Comparison of ENCODE assay signal across 8 mouse cellular contexts in the genomic region with DNA sequence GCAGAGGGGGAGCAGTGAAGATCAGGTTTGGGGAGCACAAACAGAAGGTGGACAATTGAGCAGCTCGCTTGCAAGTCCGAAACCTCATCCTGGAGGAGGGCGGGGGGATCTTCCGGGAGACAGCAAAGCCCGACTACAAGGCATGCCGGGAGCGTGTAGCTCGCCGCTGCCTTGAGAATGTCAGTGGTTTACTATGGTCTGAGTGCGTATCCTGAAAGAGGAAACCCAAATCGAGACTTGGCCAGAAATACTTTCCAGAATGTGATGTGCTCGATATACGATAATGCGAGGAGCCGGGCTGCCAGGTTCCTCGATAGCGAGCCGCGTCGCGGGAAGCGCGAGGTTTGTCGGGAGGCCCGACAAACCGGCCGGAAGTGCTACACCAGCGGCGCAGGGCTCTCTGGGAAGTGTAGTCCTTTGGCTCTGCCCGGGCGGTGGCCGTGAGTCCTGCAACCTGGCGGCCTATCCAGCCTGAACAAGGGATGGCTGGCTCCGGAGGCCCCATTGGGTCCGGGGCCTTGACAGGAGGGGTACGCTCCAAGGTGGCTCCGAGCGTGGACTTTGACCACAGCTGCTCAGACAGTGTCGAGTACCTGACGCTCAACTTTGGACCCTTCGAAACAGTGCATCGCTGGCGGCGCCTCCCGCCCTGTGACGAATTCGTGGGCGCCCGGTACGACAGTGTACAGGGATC. TPM values are rescaled to one million over a fixed set of nuclear protein-coding genes. Genes with fewer than 3 reads are reported as not detected.
A peak's percentile ranks its signal among the peaks of the same experiment; 100 is the strongest.
DNase-seq lines count a peak whose midpoint lies in the region; ATAC-seq and TF ChIP-seq lines count a peak whose summit lies in the region.

Gene Lztr1, plus strand, starts transcription at position 143 of the 694 bp plus-strand sequence.

- H3K79me2 ChIP-seq in MEL (ENCODE audit: control insufficient read depth, insufficient read depth, low read length, poor library complexity), result peaks cover 8% of the 10 kb centered on the region

- H3K4me3 ChIP-seq in MEL (ENCODE audit: control insufficient read depth in 1 of 2, insufficient read depth in 1 of 2, low read depth in 2 of 2, low read length in 2 of 2), result peak within 1 kb of the TSS; percentile 75 to 86
- peak within 1 kb of the TSS; percentile 84 for H3K4me3 ChIP-seq in cerebellum, adult 2 months (replicated peaks; ENCODE audit: insufficient read depth, low read depth, low read length)
- H3K4me3 ChIP-seq in lung, embryonic 16.5 days (ENCODE audit: low read length), result peak within 1 kb of the TSS; percentile 87

- peak; percentile 78 to 97 for TF ChIP-seq POLR2A in MEL (IDR thresholded peaks at IDR 0.05; ENCODE audit: control insufficient read depth in 1 of 2, insufficient read depth in 1 of 2, low read depth in 1 of 2, low read length in 2 of 2, poor library complexity in 1 of 2)
- peak; percentile 73; the same call in 1 of the 2 replicates for TF ChIP-seq POLR2A in cerebellum, adult 2 months (IDR thresholded peaks at IDR 0.05; ENCODE audit: borderline replicate concordance, insufficient read depth, low read length)

- peak within 1 kb of the TSS; percentile 78 for H3K9ac ChIP-seq in MEL (ENCODE audit: control insufficient read depth, low read depth, low read length, poor library complexity, severe bottlenecking)
- H3K9ac ChIP-seq in lung, embryonic 16.5 days (ENCODE audit: low read length), result peak within 1 kb of the TSS; percentile 82

- ATAC-seq in hematopoietic stem cell, adult 5-6 weeks (replicated peaks in 1 of 2; ENCODE audit: insufficient read depth in 1 of 2, low FRiP score in 2 of 2, low TSS enrichment in 1 of 2, low read depth in 1 of 2, poor library complexity in 2 of 2, severe bottlenecking in 2 of 2), result peak; percentile 96 to 98
- peak; percentile 97 for ATAC-seq in lung, embryonic 16.5 days (ENCODE audit: low read depth)

- DNase-seq in MEL (ENCODE audit: low read depth, low spot score), result peak; percentile 95
- peak; percentile 92 to 94 for DNase-seq in cerebellum, adult 2 months
- DNase-seq in forelimb bud, embryonic 11.5 days (ENCODE audit: low read depth, low spot score), result peak; percentile 86
- peak; percentile 79 for DNase-seq in layer of hippocampus, adult 9-10 months (ENCODE audit: low spot score)
- DNase-seq in ovary, postnatal 10 days (ENCODE audit: low spot score), result peak; percentile 87
- DNase-seq in thymus, postnatal 10 days (ENCODE audit: low spot score in 2 of 2), result peak; percentile 77 to 79

- no peak for TF ChIP-seq EP300 in MEL (IDR thresholded peaks at IDR 0.05; ENCODE audit: low read depth in 1 of 2, low read length in 2 of 2)

- no peaks in the 10 kb centered on the region for H3K9me3 ChIP-seq in MEL (replicated peaks; ENCODE audit: insufficient read depth, low read length)
- H3K9me3 ChIP-seq in lung, embryonic 16.5 days (ENCODE audit: control insufficient read depth, low read length), result no peaks in the 10 kb centered on the region

- H3K27me3 ChIP-seq in MEL (ENCODE audit: control insufficient read depth in 1 of 2, insufficient read depth in 2 of 2, low read length in 2 of 2), result peaks cover 0 to 4% of the 10 kb centered on the region in 2 experiments; a peak in 2 of 4 replicates
- no peaks in the 10 kb centered on the region for H3K27me3 ChIP-seq in cerebellum, adult 2 months (ENCODE audit: control insufficient read depth, insufficient read depth, low read length)
- no peaks in the 10 kb centered on the region for H3K27me3 ChIP-seq in lung, embryonic 16.5 days (ENCODE audit: control insufficient read depth, insufficient read depth, low read depth, low read length)

- no peak for TF ChIP-seq CTCF in MEL (IDR thresholded peaks at IDR 0.05 in 2 of 3, conservative IDR thresholded peaks at IDR 0.05 in 1 of 3; ENCODE audit: control insufficient read depth in 1 of 3, insufficient read depth in 1 of 3, low read depth in 2 of 3, low read length in 3 of 3, poor library complexity in 1 of 3, severe bottlenecking in 1 of 3)
- TF ChIP-seq CTCF in cerebellum, adult 2 months (IDR thresholded peaks at IDR 0.05; ENCODE audit: borderline replicate concordance, insufficient read depth, low read depth, low read length), result no peak; the same call in 1 of the 2 replicates

- peaks cover 0 to 15% of the 10 kb centered on the region in 2 experiments; a peak in 2 of 4 replicates for H3K36me3 ChIP-seq in MEL (ENCODE audit: control insufficient read depth in 1 of 2, insufficient read depth in 2 of 2, low read length in 2 of 2)
- peaks cover 19% of the 10 kb centered on the region for H3K36me3 ChIP-seq in lung, embryonic 16.5 days (ENCODE audit: control insufficient read depth, insufficient read depth, low read length)

- WGBS in cerebellum, adult 2 months, result under 1% methylated on average over 50 of the region's 50 CpGs
- under 1% methylated on average over 50 of the region's 50 CpGs for WGBS in lung, embryonic 16.5 days

- no peak for TF ChIP-seq RAD21 in MEL (IDR thresholded peaks at IDR 0.05; ENCODE audit: low read depth, low read length)

- H3K4me1 ChIP-seq in MEL (ENCODE audit: control insufficient read depth in 1 of 2, insufficient read depth in 2 of 2, low read length in 2 of 2), result peaks cover 9 to 15% of the 10 kb centered on the region in 2 experiments
- H3K4me1 ChIP-seq in cerebellum, adult 2 months (ENCODE audit: control insufficient read depth, insufficient read depth, low read length), result peaks cover 18% of the 10 kb centered on the region
- H3K4me1 ChIP-seq in lung, embryonic 16.5 days (replicated peaks; ENCODE audit: control insufficient read depth, insufficient read depth, low read length), result peaks cover 16% of the 10 kb centered on the region

- H3K27ac ChIP-seq in MEL (ENCODE audit: control insufficient read depth, low read depth, low read length), result peak within 1 kb of the TSS; percentile 98
- peak within 1 kb of the TSS; percentile 54 for H3K27ac ChIP-seq in cerebellum, adult 2 months (ENCODE audit: insufficient read depth, low read length)
- peak within 1 kb of the TSS; percentile 93 for H3K27ac ChIP-seq in lung, embryonic 16.5 days (ENCODE audit: low read length)

- peak within 1 kb of the TSS; percentile 67 for H3K4me2 ChIP-seq in lung, embryonic 16.5 days (ENCODE audit: low read depth, low read length)

TF ChIP-seq in MEL, 35 proteins besides CTCF, POLR2A, EP300 and RAD21 (continues in another document):
- TF ChIP-seq MXI1 (IDR thresholded peaks at IDR 0.05; ENCODE audit: low read depth, low read length) (peak; percentile 75), ZMIZ1 (IDR thresholded peaks at IDR 0.05; ENCODE audit: low read depth, low read length) (peak; percentile 68; the same call in 1 of the 2 replicates), GATA1 (IDR thresholded peaks at IDR 0.05; ENCODE audit: low read depth, low read length) (peak; percentile 34; the same call in 1 of the 2 replicates), MAX (IDR thresholded peaks at IDR 0.05; ENCODE audit: low read length) (peak; percentile 61; the same call in 1 of the 2 replicates), ZKSCAN1 (IDR thresholded peaks at IDR 0.05; ENCODE audit: low read depth, low read length) (no peak), ZNF384 (IDR thresholded peaks at IDR 0.05; ENCODE audit: low read depth, low read length) (no peak), HCFC1 (IDR thresholded peaks at IDR 0.05; ENCODE audit: low read depth, low read length) (peak; percentile 97), ETS1 (IDR thresholded peaks at IDR 0.05; ENCODE audit: low read depth, low read length) (0 out of 2 replicates have a peak, but pooled peaks have one; percentile 24), MYC (IDR thresholded peaks at IDR 0.05; ENCODE audit: low read depth, low read length) (0 out of 2 replicates have a peak, but pooled peaks have one; percentile 70), NELFE (IDR thresholded peaks at IDR 0.05; ENCODE audit: low read depth, low read length) (peak; percentile 95), MAZ (IDR thresholded peaks at IDR 0.05; ENCODE audit: low read depth, low read length) (peak; percentile 96), ZC3H11A (IDR thresholded peaks at IDR 0.05; ENCODE audit: low read depth, low read length) (no peak), USF2 (IDR thresholded peaks at IDR 0.05; ENCODE audit: borderline replicate concordance in 1 of 2, insufficient read depth in 1 of 2, low read depth in 1 of 2, low read length in 2 of 2) (no peak), MEF2A (IDR thresholded peaks at IDR 0.05; ENCODE audit: extremely low read depth, insufficient replicate concordance, low read depth, low read length, poor library complexity, severe bottlenecking) (no peak), NRF1 (IDR thresholded peaks at IDR 0.05; ENCODE audit: insufficient read depth, low read depth, low read length, poor library complexity, severe bottlenecking) (peak; percentile 22; the same call in 1 of the 2 replicates), TBP (IDR thresholded peaks at IDR 0.05; ENCODE audit: low read depth, low read length) (peak; percentile 73; the same call in 1 of the 2 replicates), CHD2 (IDR thresholded peaks at IDR 0.05; ENCODE audit: low read length) (peak; percentile 55; the same call in 1 of the 2 replicates), MAFK (IDR thresholded peaks at IDR 0.05; ENCODE audit: borderline replicate concordance, low read depth, low read length) (no peak), JUND (IDR thresholded peaks at IDR 0.05; ENCODE audit: low read depth, low read length) (no peak), GABPA (IDR thresholded peaks at IDR 0.05; ENCODE audit: low read depth, low read length) (no peak), TCF12 (IDR thresholded peaks at IDR 0.05; ENCODE audit: low read depth, low read length) (peak; percentile 62; the same call in 1 of the 2 replicates), E2F4 (IDR thresholded peaks at IDR 0.05; ENCODE audit: borderline replicate concordance, low read depth, low read length) (0 out of 2 replicates have a peak, but pooled peaks have one; percentile 59), SMC3 (IDR thresholded peaks at IDR 0.05; ENCODE audit: low read depth, low read length) (no peak), BHLHE40 (IDR thresholded peaks at IDR 0.05; ENCODE audit: borderline replicate concordance, low read depth, low read length) (no peak), POLR2AphosphoS2 (IDR thresholded peaks at IDR 0.05; ENCODE audit: low read length) (peak; percentile 73; the same call in 1 of the 2 replicates), KAT2A (conservative IDR thresholded peaks at IDR 0.05; ENCODE audit: low read depth, low read length) (peak; percentile 91), ELF1 (IDR thresholded peaks at IDR 0.05; ENCODE audit: low read depth, low read length) (peak; percentile 84), MYB (IDR thresholded peaks at IDR 0.05; ENCODE audit: low read depth, low read length) (no peak)

RNA-seq across cellular contexts. Expression of gene Lztr1, which starts in this region (rescaled TPM):
- 39.5 and 45.1 TPM in 2 replicates for total RNA-seq in MEL (2012; rRNA removed)
- 10 to 100 TPM in 1 of 2 experiments, not detected in 1; 83.2 TPM for polyA plus RNA-seq in MEL (2012; ENCODE audit: insufficient read depth in 1 of 2, insufficient read length in 2 of 2, low read depth in 1 of 2, low replicate concordance in 2 of 2, missing spikeins in 1 of 2)
- 240 and 242 TPM in 2 replicates for polyA plus RNA-seq in cerebellum, adult 2 months (2012; rRNA removed)
- 36.3 and 60.6 TPM in 2 replicates for total RNA-seq in hematopoietic stem cell, adult 5-6 weeks (2017)
- 75.6 and 85.6 TPM in 2 replicates for polyA plus RNA-seq in lung, embryonic 16.5 days (2015; fragmentation: Nextera tagmentation; extraction: Ambion mirVana)

Comparison
In these comparisons a context has a peak if more than half of its experiments do, and no peak if none do; other contexts are left out.
1. Peak in every context shown above with its lines: DNase-seq, ATAC-seq, H3K4me3 ChIP-seq and H3K27ac ChIP-seq.